Mouse (Mus musculus): Measurements from ENCODE around the gene Lingo1.

GRCm38 (mm10) chr9:56655167-56655566 is 141.1 kb downstream of the Lingo1 start:
- TF ChIP-seq CTCF (conservative IDR thresholded peaks at IDR 0.05; ENCODE audit: low read length) (no peak), NANOG (IDR thresholded peaks at IDR 0.05; ENCODE audit: borderline replicate concordance, low read length) (no peak), POU5F1 (IDR thresholded peaks at IDR 0.05; ENCODE audit: borderline replicate concordance, low read length) (no peak)

Data from E14TG2a.4 (cell line).